Mouse (Mus musculus) stomach, postnatal 0 days (tissue): ENCODE results near the gene Vim. TPM values are rescaled to one million over a fixed set of nuclear protein-coding genes. Genes with fewer than 3 reads are reported as not detected.
"Not testable (repeated sequence)": the region's sequence is repeated elsewhere in the genome, so short reads cannot be mapped to it uniquely, and the experiment has no call there.

ENCODE experiments used
- ATAC-seq: fragments of 200-750 bp; cut with Nextera tagmentation; 2 replicates; pipeline ENCODE4 v1.8.0; 2017; ENCODE audit not compliant: low FRiP score, low TSS enrichment
- DNase-seq: peaks from one replicate; pipeline ENCODE4 v3.0.0-alpha.2; 2016; ENCODE audit warnings: low spot score
- H3K27ac ChIP-seq: fragments of 300-500 bp; sonication (generic); replicated peaks from 2 replicates; pipeline ENCODE4 v1.5.1; 2014; ENCODE audit warnings: mild to moderate bottlenecking, control low read depth
- H3K27me3 ChIP-seq: fragments of 300-500 bp; sonication (generic); 2 replicates; pipeline ENCODE4 v1.6.1; 2014; ENCODE audit warnings: low read length; ENCODE audit not compliant: control insufficient read depth, insufficient read depth
- H3K36me3 ChIP-seq: fragments of 300-500 bp; sonication (generic); 2 replicates; pipeline ENCODE4 v1.6.1; 2014; ENCODE audit warnings: low read length, mixed read lengths; ENCODE audit not compliant: control insufficient read depth, insufficient read depth
- H3K4me1 ChIP-seq: fragments of 300-500 bp; sonication (generic); replicated peaks from 2 replicates; pipeline ENCODE4 v1.6.1; 2014; ENCODE audit warnings: antibody characterized with exemption; ENCODE audit not compliant: control insufficient read depth, insufficient read depth
- H3K4me2 ChIP-seq: fragments of 300-500 bp; sonication (generic); replicated peaks from 2 replicates; pipeline ENCODE4 v1.6.1; 2014; ENCODE audit warnings: low read depth, mild to moderate bottlenecking, control low read depth, moderate library complexity
- H3K4me3 ChIP-seq: fragments of 300-500 bp; sonication (generic); 2 replicates; pipeline ENCODE4 v1.5.1; 2014; ENCODE audit warnings: low read depth, low read length, control low read depth
- H3K9ac ChIP-seq: fragments of 300-500 bp; sonication (generic); 2 replicates; pipeline ENCODE4 v1.6.1; 2014; ENCODE audit warnings: mild to moderate bottlenecking, low read length, control low read depth, mixed read lengths
- H3K9me3 ChIP-seq: fragments of 300-500 bp; sonication (generic); 2 replicates; pipeline ENCODE4 v1.6.1; 2016; ENCODE audit warnings: low read length; ENCODE audit not compliant: control insufficient read depth
- CTCF ChIP-seq: IDR thresholded peaks from 2 replicates; pipeline ENCODE4 v1.5.1; 2016; ENCODE audit warnings: antibody characterized with exemption, low read depth, mild to moderate bottlenecking, moderate library complexity
- EP300 ChIP-seq: optimal IDR thresholded peaks from 2 replicates; pipeline ENCODE3; 2016; ENCODE audit warnings: antibody characterized with exemption
- WGBS: fragments of 180-500 bp; shearing (Covaris S2); extraction: QIAGEN DNeasy Blood & Tissue Kit; methylation state at CpG from one replicate; pipeline ENCODE4 v1.1.7; 2014; 5-methylcytosine and 5-hydroxymethylcytosine counted together
- polyA plus RNA-seq: library from polyadenylated mRNA; unstranded; fragments of >200 nt; fragmentation: Nextera tagmentation; extraction: Ambion mirVana; gene quantifications from 2 replicates; pipeline ENCODE4 v1.2.1, GENCODE M21; 2015

Gene Vim
- polyA plus RNA-seq, 1 experiment from 2014 or later, result 331 TPM

- DNase-seq (no peak), ATAC-seq (no peak)
- no peak overlapping the region for H3K4me3 ChIP-seq
- no peak overlapping the region for H3K4me2 ChIP-seq
- no peaks in the 10 kb centered on the region for H3K36me3 ChIP-seq
- H3K9ac ChIP-seq, result no peak overlapping the region
- TF ChIP-seq EP300, result no peak
- TF ChIP-seq CTCF, result no peak
- WGBS, result 66% methylated on average over 4 of the region's 4 CpGs
- no peaks in the 10 kb centered on the region for H3K27me3 ChIP-seq
- no peak overlapping the region for H3K27ac ChIP-seq
- no peaks in the 10 kb centered on the region for H3K9me3 ChIP-seq
- no peaks in the 10 kb centered on the region for H3K4me1 ChIP-seq
Observed at GRCm38 (mm10) chr2:13593328-13593727, 19.6 kb downstream of the Vim start.

GRCm38 (mm10) chr2:13596965-13597656 is 23.4 kb downstream of the Vim start:
- 78% methylated on average over 1 of the region's 1 CpGs for WGBS
- no peaks in the 10 kb centered on the region for H3K9me3 ChIP-seq
- DNase-seq, result no peak

GRCm38 (mm10) chr2:13598166-13598565 is 24.4 kb downstream of the Vim start:
- no peaks in the 10 kb centered on the region for H3K4me1 ChIP-seq
- no peaks in the 10 kb centered on the region for H3K27me3 ChIP-seq
- ATAC-seq, result no peak
- no peak overlapping the region for H3K27ac ChIP-seq
- no peak overlapping the region for H3K4me2 ChIP-seq
- WGBS, result 64% methylated on average over 5 of the region's 5 CpGs
- TF ChIP-seq CTCF, result no peak
- TF ChIP-seq EP300, result no peak
- no peak overlapping the region for H3K9ac ChIP-seq
- H3K36me3 ChIP-seq, result no peaks in the 10 kb centered on the region
- no peak for DNase-seq
- no peaks in the 10 kb centered on the region for H3K9me3 ChIP-seq
- no peak overlapping the region for H3K4me3 ChIP-seq

More at GRCm38 (mm10) chr2:13596965-13597656, 23.4 kb downstream of the Vim start:
- no peaks in the 10 kb centered on the region for H3K4me1 ChIP-seq
- no peak for ATAC-seq
- TF ChIP-seq EP300 (no peak), CTCF (peak; percentile 76)
- H3K27ac ChIP-seq, result no peak overlapping the region
- H3K9ac ChIP-seq, result no peak overlapping the region
- H3K36me3 ChIP-seq, result no peaks in the 10 kb centered on the region
- H3K4me2 ChIP-seq, result no peak overlapping the region
- H3K27me3 ChIP-seq, result no peaks in the 10 kb centered on the region
- H3K4me3 ChIP-seq, result no peak overlapping the region

- Histone ChIP-seq H3K27ac (no peak overlapping the region), H3K4me1 (no peaks in the 10 kb centered on the region), H3K4me2 (no peak overlapping the region), H3K36me3 (no peaks in the 10 kb centered on the region), H3K9ac (no peak overlapping the region), H3K27me3 (no peaks in the 10 kb centered on the region), H3K4me3 (no peak overlapping the region), H3K9me3 (no peaks in the 10 kb centered on the region)
- TF ChIP-seq CTCF (no peak), EP300 (no peak)
- DNase-seq, result no peak
- no peak for ATAC-seq
Observed at GRCm38 (mm10) chr2:13603093-13603492, 29.4 kb downstream of the Vim start.

GRCm38 (mm10) chr2:13603636-13604035 is 29.9 kb downstream of the Vim start:
- DNase-seq, H3K27ac ChIP-seq, H3K27me3 ChIP-seq, H3K36me3 ChIP-seq, H3K4me3 ChIP-seq, H3K4me1 ChIP-seq, H3K4me2 ChIP-seq, H3K9ac ChIP-seq, H3K9me3 ChIP-seq, ATAC-seq: not testable (repeated sequence)
- WGBS, result 57% methylated on average over 4 of the region's 5 CpGs

GRCm38 (mm10) chr2:13630136-13630832 is 56.6 kb downstream of the Vim start:
- H3K36me3 ChIP-seq, result no peaks in the 10 kb centered on the region
- 75% methylated on average over 7 of the region's 7 CpGs for WGBS
- no peak overlapping the region for H3K9ac ChIP-seq
- H3K27me3 ChIP-seq, result no peaks in the 10 kb centered on the region
- TF ChIP-seq CTCF, result no peak
- TF ChIP-seq EP300, result no peak
- H3K4me3 ChIP-seq, result no peak overlapping the region
- no peak overlapping the region for H3K27ac ChIP-seq
- DNase-seq (no peak), ATAC-seq (no peak)
- H3K4me2 ChIP-seq, result no peak overlapping the region
- no peaks in the 10 kb centered on the region for H3K4me1 ChIP-seq
- H3K9me3 ChIP-seq, result no peaks in the 10 kb centered on the region

Other genes with a start within 250 kb of the Vim start
- 0.05 TPM in 2 replicates for gene Cubn, start 82.1 kb upstream of the Vim start, polyA plus RNA-seq
- gene Trdmt1, start 29.3 kb upstream of the Vim start, polyA plus RNA-seq, result 6.9 and 7.2 TPM in 2 replicates
- gene St8sia6, start 220.1 kb downstream of the Vim start, polyA plus RNA-seq, result 1.1 TPM in 2 replicates